Mouse (Mus musculus) lung, postnatal 36 days (tissue): ENCODE measurements around the gene Mark2.

Source experiments
- DNase-seq: peaks from one replicate; pipeline ENCODE4 v3.0.0; 2022; ENCODE audit warnings: mixed read lengths

Gene Mark2

GRCm38 (mm10) chr19:7265478-7266191 lies 76.0 kb downstream of the Mark2 start:
- DNase-seq, result no peak

- no peak for DNase-seq
Observed at GRCm38 (mm10) chr19:7264766-7265331, 76.8 kb downstream of the Mark2 start.

DNA sequence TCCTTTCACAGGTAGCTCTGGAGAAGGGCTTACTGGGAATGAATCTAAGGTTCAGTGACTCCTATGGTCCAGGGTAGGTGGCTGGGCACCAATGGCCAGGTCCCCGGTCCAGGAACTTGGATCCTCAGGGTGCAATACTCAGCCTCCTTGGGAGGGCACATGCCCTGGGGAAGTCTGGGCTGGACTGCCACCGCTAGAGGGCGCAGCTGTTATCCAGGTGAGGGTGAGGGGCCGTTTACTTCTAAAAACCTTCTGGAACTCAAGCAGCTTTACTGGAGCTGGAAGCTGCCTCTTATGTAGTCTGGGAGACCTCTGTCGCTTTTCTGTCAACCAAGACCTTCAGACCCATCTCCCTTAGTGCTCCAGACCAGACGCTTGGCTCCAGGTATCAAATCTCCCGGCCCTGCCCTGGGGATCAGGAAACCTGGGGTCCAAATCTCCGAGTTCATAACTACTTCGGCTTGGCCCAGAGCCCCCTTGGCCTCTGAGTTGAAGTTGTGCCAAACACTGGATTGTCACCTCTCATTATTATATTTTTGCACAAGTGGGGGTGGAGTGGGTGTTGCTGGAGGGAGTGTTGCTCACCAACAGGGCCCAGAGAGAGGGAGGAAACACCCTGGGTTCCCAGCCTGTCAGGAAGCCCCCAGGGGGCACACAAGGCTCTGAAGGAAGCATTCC lies 77.4 kb downstream of the Mark2 start:
- DNase-seq, result peak; percentile 89

DNA sequence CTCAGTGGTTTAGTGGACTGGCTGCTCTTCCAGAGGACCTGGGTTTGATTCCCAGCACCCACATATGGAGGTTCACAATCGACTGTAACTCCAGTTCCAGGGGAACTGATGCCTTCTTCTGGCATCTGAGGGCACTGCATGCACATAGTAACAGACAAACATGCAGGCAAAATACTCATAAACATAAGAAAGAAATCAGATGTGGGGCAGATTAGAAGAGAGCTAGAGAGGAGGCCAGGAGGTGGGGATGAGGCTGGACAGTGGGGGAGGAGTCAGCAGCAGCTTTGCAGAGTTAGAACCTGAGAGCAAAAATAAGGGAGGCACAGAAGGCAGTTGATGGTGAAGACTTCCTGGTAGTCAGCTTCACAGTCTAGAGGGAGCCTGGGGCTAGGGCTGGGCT lies 79.1 kb downstream of the Mark2 start:
- no peak for DNase-seq

DNA sequence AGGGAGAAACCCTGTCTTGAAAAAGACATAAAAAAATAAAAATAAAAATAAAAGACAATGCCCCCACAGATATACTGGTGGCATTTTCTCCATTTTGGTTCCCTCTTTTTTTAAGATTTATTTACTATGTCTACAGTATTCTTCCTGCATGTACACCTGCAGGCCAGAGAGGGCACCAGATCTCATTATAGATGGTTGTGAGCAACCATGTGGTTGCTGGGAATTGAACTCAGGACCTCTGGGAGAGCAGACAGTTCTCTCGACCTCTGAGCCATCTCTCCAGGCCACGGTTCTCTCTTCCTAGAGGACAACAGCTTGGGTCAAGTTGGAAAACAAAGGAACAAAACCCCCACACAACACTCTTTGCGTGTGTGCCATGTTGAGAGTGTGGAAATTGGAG lies 79.7 kb downstream of the Mark2 start:
- DNase-seq, result no peak

GRCm38 (mm10) chr19:7261476-7261875 lies 80.2 kb downstream of the Mark2 start:
- no peak for DNase-seq

DNA sequence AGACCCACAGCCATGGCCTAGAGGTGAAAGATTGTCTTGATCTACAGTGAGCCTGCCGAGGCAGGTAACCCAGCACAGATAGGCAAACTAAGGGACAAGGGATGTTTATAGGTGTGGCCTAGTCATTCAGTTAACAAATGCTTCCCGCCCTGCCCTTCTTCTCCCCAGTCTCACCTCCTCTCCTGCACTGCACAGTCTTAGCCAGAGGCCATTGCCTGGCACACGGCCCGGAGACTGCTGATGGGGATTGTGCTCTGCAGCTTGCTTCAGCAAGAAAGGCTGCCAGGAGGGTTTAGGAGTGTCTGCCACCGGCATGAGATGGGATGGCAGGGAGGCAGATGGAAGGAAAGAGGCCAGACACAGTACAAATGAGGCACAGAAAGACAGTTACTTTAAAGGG lies 83.8 kb downstream of the Mark2 start:
- DNase-seq, result no peak

DNA sequence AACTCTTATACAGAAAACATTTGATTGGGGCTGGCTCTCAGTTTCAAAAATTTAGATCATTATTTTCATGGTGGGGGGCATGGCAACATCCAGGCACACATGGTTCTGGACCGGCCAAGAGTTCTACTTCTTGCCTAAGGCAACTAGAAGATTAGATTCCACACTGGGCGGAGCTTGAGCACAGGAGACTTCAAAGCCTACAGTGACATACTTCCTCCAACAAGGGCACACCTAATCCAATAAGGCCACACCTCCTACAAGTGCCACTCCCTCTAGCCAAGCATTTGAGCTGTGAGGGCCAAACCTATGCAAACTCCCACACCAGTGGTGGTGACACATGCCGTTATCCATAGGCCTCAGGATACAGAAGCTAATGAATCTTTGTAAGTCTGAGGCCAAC lies 95.6 kb downstream of the Mark2 start:
- no peak for DNase-seq

- peak; percentile 95 for DNase-seq
Observed at GRCm38 (mm10) chr19:7240782-7241690, 100.6 kb downstream of the Mark2 start, which contains the start of gene Naa40. TSS of gene Naa40 (minus strand) at chr19:7241183.

DNA sequence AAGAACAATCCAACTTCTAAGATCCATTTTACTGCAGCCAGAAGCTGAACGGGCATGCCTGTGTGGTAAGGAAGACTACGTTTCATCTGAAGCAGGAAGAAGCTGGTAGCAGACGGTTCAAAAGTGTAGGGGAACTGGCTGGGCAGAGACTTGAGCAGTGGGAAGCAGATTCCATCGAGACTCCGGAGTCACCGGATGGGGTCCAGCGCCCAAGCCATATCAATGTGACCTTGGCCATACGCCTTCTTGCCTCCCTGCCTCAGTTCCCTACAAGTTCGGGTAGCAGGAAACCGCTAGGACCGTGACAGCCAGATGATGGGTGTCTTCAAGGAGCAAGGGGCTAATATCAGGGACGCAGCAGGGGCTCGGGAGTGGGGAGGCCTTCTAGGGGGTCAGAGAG lies 101.4 kb downstream of the Mark2 start:
- no peak for DNase-seq

GRCm38 (mm10) chr19:7239574-7239973 lies 102.1 kb downstream of the Mark2 start:
- DNase-seq, result no peak

- no peak for DNase-seq
Observed at GRCm38 (mm10) chr19:7236742-7237141, 104.9 kb downstream of the Mark2 start.

GRCm38 (mm10) chr19:7236011-7236410 lies 105.6 kb downstream of the Mark2 start:
- no peak for DNase-seq

DNA sequence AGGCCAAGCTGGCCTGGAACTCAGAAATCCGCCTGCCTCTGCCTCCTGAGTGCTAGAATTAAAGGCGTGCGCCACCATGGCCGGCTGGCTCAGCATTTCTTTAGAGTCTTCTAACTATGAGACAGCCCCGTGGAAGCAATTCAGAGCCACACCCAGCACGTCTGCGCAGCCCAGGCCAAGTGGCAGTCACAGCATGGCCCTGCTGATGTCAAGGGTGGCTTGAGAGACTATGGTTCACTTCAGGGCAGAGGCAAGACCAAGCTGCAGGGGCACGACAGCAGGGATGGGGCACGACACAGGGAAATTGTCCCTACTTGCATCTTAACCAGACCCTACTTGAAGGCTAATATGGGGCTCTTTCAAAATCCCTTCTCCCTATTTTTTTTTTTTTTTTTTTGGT lies 106.2 kb downstream of the Mark2 start:
- no peak for DNase-seq

DNA sequence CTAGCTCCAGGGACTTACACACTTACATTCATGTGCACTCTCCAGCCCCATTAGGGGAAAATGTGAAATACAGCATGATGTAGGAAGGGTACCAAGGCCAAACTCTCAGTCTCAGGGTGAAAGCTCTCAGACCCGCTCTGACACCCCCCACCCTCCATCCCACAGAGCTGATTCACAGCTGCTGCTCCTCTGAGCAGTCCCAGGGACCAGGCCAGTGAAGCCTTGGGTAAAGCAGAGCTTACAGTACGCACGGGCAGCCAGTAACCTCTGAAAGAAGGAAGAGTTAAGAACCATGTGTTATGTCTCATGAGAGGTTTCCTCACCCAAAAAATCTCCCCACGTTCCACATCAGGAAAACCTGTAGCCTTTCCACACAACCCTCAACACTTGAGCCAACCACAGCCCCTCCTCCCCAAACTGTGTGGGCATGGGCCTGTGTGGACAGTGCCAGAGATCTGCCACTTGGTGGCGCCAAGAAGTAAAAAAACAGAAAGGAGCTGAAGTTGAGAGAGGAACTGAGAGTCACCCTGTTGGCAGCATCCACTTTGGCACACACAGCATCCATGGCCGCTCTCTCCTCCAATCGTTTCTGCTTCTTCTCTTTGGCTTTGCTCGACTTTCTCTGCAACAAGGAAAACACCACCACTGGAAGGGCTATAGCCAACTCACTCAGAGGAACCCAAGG lies 107.0 kb downstream of the Mark2 start:
- peak; percentile 89 for DNase-seq

- DNase-seq, result peak; percentile 61
Observed at GRCm38 (mm10) chr19:7226511-7226914, 115.1 kb downstream of the Mark2 start.
